Mouse (Mus musculus): ENCODE data around the gene Ccdc88c. TPM values are rescaled to one million over a fixed set of nuclear protein-coding genes. Genes with fewer than 3 reads are reported as not detected.

The Ccdc88c gene
- polyA plus RNA-seq, 1 experiment from 2014 or later: 13.3 TPM

GRCm38 (mm10) chr12:101005665-101006420 is 23.0 kb downstream of the Ccdc88c start:
- Histone ChIP-seq H3K4me1 (replicated peaks; ENCODE audit: control insufficient read depth, insufficient read depth, low read length) (peaks cover 18% of the 10 kb centered on the region), H3K27ac (peak overlapping the region; percentile 48; the same call in 1 of the 2 replicates), H3K9ac (no peak overlapping the region)

GRCm38 (mm10) chr12:101004982-101005381 is 23.9 kb downstream of the Ccdc88c start:
- DNase-seq (ENCODE audit: low spot score) (no peak), ATAC-seq (ENCODE audit: low FRiP score) (peak; percentile 50; the same call in 1 of the 2 replicates)
- Histone ChIP-seq H3K4me3 (replicated peaks; ENCODE audit: low read length) (no peak overlapping the region), H3K9ac (no peak overlapping the region), H3K27me3 (ENCODE audit: control insufficient read depth, insufficient read depth, low read length) (no peaks in the 10 kb centered on the region), H3K4me1 (replicated peaks; ENCODE audit: control insufficient read depth, insufficient read depth, low read length) (peaks cover 18% of the 10 kb centered on the region), H3K27ac (peak overlapping the region; percentile 48; the same call in 1 of the 2 replicates), H3K4me2 (replicated peaks) (no peak overlapping the region), H3K9me3 (ENCODE audit: control insufficient read depth, low read length) (no peaks in the 10 kb centered on the region), H3K36me3 (replicated peaks; ENCODE audit: control insufficient read depth, insufficient read depth) (no peaks in the 10 kb centered on the region)
- WGBS: 41% methylated on average over 5 of the region's 5 CpGs

More at GRCm38 (mm10) chr12:101005665-101006420, 23.0 kb downstream of the Ccdc88c start:
- no peak for ATAC-seq (ENCODE audit: low FRiP score)
- Histone ChIP-seq H3K4me2 (replicated peaks) (no peak overlapping the region), H3K36me3 (replicated peaks; ENCODE audit: control insufficient read depth, insufficient read depth) (no peaks in the 10 kb centered on the region), H3K4me3 (replicated peaks; ENCODE audit: low read length) (no peak overlapping the region), H3K9me3 (ENCODE audit: control insufficient read depth, low read length) (no peaks in the 10 kb centered on the region), H3K27me3 (ENCODE audit: control insufficient read depth, insufficient read depth, low read length) (no peaks in the 10 kb centered on the region)
- no peak for DNase-seq (ENCODE audit: low spot score)
- 85% methylated on average over 12 of the region's 12 CpGs for whole genome bisulfite sequencing

DNA sequence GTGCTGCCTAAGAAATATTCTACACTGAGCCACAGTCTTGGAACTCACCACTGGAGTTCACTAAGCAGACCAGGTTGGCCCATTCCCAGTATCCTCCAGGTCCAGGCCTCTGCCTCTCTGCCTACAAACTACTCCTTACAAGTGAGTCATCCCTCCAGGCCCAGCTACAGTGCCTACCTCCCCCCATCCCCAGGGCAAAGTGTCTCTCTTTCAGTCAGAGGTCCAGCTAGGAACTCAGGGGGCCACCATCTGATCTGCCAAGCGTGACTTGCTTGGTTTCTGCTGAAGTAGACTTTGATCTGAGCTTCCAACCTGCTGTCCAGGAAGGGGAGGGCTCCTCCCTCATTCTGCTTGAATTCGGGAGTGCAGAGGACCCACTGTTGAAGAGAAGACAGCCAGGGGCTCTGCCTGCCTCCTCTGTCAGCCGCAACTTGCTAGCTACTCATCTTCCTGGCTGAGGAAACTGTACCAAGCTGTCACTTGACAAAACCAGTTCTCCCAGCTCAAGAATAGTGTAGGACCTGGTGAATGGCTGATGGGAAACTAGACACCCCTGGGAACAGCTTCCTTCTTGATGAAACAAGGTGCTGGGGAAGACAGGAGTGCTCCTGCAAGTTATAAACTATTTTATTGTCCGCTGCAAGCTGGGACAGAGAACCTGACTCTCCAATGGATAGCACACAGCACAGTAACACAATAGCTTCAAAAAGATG is 25.9 kb downstream of the Ccdc88c start:
- Histone ChIP-seq H3K9me3 (ENCODE audit: control insufficient read depth, low read length) (no peaks in the 10 kb centered on the region), H3K36me3 (replicated peaks; ENCODE audit: control insufficient read depth, insufficient read depth) (no peaks in the 10 kb centered on the region), H3K4me1 (replicated peaks; ENCODE audit: control insufficient read depth, insufficient read depth, low read length) (peaks cover 21% of the 10 kb centered on the region; the same call in 1 of the 2 replicates), H3K4me2 (replicated peaks) (no peak overlapping the region), H3K4me3 (replicated peaks; ENCODE audit: low read length) (no peak overlapping the region), H3K27ac (no peak overlapping the region), H3K9ac (no peak overlapping the region), H3K27me3 (ENCODE audit: control insufficient read depth, insufficient read depth, low read length) (no peaks in the 10 kb centered on the region)
- DNase-seq (ENCODE audit: low spot score) (no peak), ATAC-seq (ENCODE audit: low FRiP score) (no peak)
- WGBS: 45% methylated on average over 4 of the region's 4 CpGs

DNA sequence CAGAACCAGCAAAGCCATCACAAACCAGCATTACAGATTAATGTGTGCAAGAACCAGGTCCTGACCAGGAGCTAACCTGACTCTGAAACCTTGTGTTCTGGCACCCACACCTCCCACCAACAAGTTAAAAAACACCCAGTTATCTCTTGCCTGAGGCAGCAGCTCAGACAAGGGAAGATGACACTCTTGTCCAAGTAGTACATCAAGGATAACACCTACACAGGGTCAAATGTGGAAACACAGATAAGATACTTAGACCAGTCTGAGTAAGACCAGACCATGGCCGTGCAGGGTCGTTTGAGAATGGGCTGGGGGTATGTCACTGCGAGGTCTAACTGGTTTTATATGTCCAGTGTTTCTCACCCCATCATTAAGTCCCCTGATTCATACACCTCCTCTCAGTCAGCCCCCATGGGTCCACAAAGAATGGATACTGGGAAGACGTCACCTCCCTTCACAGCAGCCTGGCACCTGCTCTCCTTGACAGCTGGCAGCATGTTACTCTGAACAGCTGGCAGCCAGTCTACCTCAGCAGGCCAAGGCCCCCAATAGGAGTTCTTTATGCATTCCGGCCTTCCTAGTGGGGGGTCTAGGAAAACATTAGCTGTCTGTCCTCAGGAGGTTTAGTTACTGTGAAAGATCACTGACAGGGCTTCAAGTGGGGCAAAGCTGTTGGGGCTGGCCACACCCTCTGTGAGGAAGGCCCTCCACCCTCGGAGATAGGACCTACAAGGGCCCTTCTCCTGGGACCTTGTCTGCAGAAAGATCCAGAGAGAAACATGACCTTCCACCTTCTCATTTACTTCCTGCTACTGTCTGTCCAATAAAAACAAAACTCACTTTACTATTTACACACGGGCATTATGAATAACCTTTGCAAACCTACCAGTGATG is 29.5 kb downstream of the Ccdc88c start:
- H3K9me3 ChIP-seq (ENCODE audit: control insufficient read depth, low read length): no peaks in the 10 kb centered on the region
- peaks cover 36% of the 10 kb centered on the region for H3K4me1 ChIP-seq (replicated peaks; ENCODE audit: control insufficient read depth, insufficient read depth, low read length)
- no peaks in the 10 kb centered on the region for H3K27me3 ChIP-seq (ENCODE audit: control insufficient read depth, insufficient read depth, low read length)
- ATAC-seq (ENCODE audit: low FRiP score) (no peak), DNase-seq (ENCODE audit: low spot score) (no peak)
- WGBS: 39% methylated on average over 7 of the region's 7 CpGs
- no peak overlapping the region for H3K9ac ChIP-seq
- no peak overlapping the region for H3K27ac ChIP-seq
- no peak overlapping the region for H3K4me3 ChIP-seq (replicated peaks; ENCODE audit: low read length)
- no peak overlapping the region for H3K4me2 ChIP-seq (replicated peaks)
- H3K36me3 ChIP-seq (replicated peaks; ENCODE audit: control insufficient read depth, insufficient read depth): no peaks in the 10 kb centered on the region

DNA sequence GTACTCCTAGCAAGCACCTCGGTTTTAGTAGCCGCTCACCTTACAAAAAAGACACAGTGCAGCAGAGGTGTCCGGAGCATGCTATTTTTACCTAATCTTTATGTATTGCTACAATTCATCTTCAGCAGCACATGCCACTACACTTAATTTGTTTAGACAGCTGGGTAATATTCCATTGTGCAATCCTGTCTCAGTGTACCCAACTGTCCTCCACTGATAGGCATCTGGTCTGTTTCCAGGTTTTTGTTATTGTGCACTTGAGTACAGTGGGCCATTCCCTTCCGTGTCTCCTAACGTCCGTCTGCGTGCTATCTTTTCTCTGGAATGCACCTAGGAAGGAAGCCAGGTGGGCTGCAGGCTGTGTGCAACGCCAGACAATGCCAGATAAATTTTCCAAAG is 30.3 kb downstream of the Ccdc88c start:
- Histone ChIP-seq H3K36me3 (replicated peaks; ENCODE audit: control insufficient read depth, insufficient read depth) (no peaks in the 10 kb centered on the region), H3K4me2 (replicated peaks) (no peak overlapping the region), H3K4me3 (replicated peaks; ENCODE audit: low read length) (no peak overlapping the region), H3K27me3 (ENCODE audit: control insufficient read depth, insufficient read depth, low read length) (no peaks in the 10 kb centered on the region), H3K4me1 (replicated peaks; ENCODE audit: control insufficient read depth, insufficient read depth, low read length) (peaks cover 33% of the 10 kb centered on the region), H3K27ac (0 out of 2 replicates have a peak overlapping the region, but pooled peaks have one; percentile 0), H3K9ac (no peak overlapping the region), H3K9me3 (ENCODE audit: control insufficient read depth, low read length) (no peaks in the 10 kb centered on the region)
- no peak for ATAC-seq (ENCODE audit: low FRiP score)
- 61% methylated on average over 8 of the region's 8 CpGs for WGBS
- DNase-seq (ENCODE audit: low spot score): no peak

DNA sequence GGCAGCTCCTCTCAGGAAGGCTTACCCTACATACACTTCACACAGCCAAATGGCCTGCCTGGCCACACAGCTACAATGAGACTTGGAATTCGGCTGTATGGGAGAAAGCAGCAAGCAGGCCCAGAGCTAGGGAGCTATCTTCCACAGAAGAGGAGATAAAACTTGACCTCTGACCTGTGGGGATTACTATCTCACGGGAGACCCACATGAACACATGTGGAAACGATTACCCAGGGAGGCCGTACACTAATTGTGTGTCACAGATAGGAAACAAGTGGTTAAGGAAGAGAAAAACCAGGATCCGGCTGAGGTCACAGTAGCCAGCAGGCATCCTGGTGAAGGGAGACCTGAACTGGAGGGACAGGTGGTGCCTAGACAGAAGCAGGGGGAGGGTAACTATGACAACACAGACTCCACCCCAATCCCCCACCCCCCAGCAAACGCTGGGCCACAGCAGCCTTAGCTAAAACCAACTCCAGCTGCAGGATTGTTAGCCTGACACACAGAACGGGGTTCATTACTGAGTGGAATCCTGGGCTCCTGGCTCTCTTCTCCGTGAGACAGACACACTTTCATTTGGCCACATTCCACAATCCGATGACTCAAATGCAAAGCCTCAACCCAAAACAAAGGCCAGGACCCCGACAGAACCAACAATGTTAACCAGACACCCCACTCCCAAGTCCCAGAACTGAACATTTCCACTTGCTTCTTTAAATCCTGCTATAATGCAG is 30.9 kb downstream of the Ccdc88c start:
- Histone ChIP-seq H3K9ac (no peak overlapping the region), H3K27ac (0 out of 2 replicates have a peak overlapping the region, but pooled peaks have one; percentile 0), H3K4me1 (replicated peaks; ENCODE audit: control insufficient read depth, insufficient read depth, low read length) (peaks cover 33% of the 10 kb centered on the region), H3K4me3 (replicated peaks; ENCODE audit: low read length) (no peak overlapping the region), H3K36me3 (replicated peaks; ENCODE audit: control insufficient read depth, insufficient read depth) (no peaks in the 10 kb centered on the region), H3K4me2 (replicated peaks) (no peak overlapping the region), H3K27me3 (ENCODE audit: control insufficient read depth, insufficient read depth, low read length) (no peaks in the 10 kb centered on the region), H3K9me3 (ENCODE audit: control insufficient read depth, low read length) (no peaks in the 10 kb centered on the region)
- DNase-seq (ENCODE audit: low spot score): no peak
- 31% methylated on average over 10 of the region's 10 CpGs for WGBS
- no peak for ATAC-seq (ENCODE audit: low FRiP score)

DNA sequence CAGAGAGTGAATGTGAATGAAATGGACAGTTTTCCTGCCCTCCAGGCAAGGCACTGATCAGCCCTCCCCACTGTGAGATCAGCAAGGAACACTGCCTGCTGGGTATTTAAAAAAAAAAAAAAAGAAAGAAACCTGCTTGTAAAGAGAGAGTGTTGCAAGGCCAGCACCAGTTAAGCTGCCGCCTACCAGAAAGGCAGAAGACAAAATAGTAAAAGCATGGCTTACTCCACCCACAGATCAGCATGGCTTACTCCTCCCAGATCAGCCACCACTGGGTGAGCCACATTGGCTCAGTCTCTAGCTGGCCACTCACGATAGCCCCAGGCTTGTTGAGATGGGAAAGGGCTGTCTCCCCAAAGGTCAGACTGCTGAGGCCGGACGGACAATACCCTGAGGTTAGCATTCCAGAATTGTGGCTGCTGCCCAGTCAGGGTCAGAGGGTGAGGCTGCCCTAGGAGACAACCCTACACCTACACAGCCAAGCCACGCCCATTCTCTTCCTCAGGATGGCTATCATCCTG is 32.4 kb downstream of the Ccdc88c start:
- Histone ChIP-seq H3K27ac (0 out of 2 replicates have a peak overlapping the region, but pooled peaks have one; percentile 10), H3K9me3 (ENCODE audit: control insufficient read depth, low read length) (no peaks in the 10 kb centered on the region), H3K4me2 (replicated peaks) (no peak overlapping the region), H3K27me3 (ENCODE audit: control insufficient read depth, insufficient read depth, low read length) (no peaks in the 10 kb centered on the region), H3K4me3 (replicated peaks; ENCODE audit: low read length) (no peak overlapping the region), H3K36me3 (replicated peaks; ENCODE audit: control insufficient read depth, insufficient read depth) (no peaks in the 10 kb centered on the region), H3K4me1 (replicated peaks; ENCODE audit: control insufficient read depth, insufficient read depth, low read length) (peaks cover 33% of the 10 kb centered on the region), H3K9ac (no peak overlapping the region)
- WGBS: 30% methylated on average over 5 of the region's 5 CpGs
- DNase-seq (ENCODE audit: low spot score) (no peak), ATAC-seq (ENCODE audit: low FRiP score) (no peak)

DNA sequence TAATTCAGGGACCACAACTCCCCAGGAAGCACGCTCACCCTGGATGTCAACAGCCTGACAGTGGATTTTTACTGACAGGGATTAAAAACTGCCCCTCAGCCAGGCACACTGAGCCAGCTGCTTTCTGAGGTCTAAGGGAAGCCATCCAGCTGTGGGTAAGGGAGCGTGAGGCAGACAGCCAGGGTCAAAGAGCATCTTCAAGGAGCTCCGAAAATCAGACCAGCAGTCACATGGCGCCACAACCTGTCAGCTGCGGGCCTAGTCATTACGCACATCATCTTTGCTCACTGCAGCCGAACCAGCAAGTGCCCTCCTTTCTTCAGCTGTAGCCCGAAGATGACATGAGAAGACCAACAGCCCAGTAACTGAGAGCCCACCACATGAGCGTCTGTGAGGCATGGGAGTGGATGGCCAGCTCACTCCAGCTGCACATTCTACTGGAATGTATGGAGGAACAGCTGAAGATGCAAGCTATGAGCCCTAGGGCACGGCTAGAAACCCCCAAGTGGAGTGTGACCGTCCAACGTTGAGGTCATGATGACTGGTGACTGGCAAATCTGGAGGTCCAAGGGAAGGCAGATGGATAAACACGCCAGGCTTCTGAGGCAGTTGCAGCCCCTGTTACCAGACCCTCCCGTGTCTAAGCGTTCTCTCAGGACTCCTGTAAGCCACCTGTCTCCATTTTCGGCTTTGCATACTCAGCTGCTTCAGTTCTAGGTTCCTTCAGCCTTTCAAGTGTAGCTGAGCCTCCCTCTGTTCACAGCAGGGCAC is 33.1 kb downstream of the Ccdc88c start:
- Histone ChIP-seq H3K27ac (0 out of 2 replicates have a peak overlapping the region, but pooled peaks have one; percentile 10), H3K4me1 (replicated peaks; ENCODE audit: control insufficient read depth, insufficient read depth, low read length) (peaks cover 37% of the 10 kb centered on the region), H3K4me3 (replicated peaks; ENCODE audit: low read length) (no peak overlapping the region), H3K27me3 (ENCODE audit: control insufficient read depth, insufficient read depth, low read length) (no peaks in the 10 kb centered on the region), H3K9ac (no peak overlapping the region), H3K9me3 (ENCODE audit: control insufficient read depth, low read length) (no peaks in the 10 kb centered on the region), H3K36me3 (replicated peaks; ENCODE audit: control insufficient read depth, insufficient read depth) (no peaks in the 10 kb centered on the region), H3K4me2 (replicated peaks) (no peak overlapping the region)
- ATAC-seq (ENCODE audit: low FRiP score) (no peak), DNase-seq (ENCODE audit: low spot score) (no peak)
- 38% methylated on average over 16 of the region's 16 CpGs for WGBS
